14 mouse cellular contexts compared by ENCODE assay signal in the genomic region with DNA sequence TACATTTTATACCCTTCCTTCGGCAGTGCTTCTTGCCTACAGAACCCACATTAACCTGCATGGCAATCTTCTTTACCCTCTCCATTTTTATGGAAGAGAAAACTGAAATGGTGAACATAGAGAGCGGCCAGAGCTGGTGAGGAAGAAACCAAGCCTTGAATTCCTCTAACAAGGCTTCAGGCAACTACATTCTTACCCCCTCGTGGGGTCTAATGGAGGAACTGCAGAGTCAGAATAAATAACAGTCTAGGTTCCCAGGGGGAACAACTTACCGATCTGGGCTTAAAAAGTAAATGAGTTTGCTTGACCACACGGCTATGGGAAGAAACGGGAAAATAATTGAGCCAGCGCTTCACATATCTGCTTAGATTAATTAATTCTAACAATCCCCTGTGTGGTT.
DNase-seq lines count a peak whose midpoint lies in the region; ATAC-seq and TF ChIP-seq lines count a peak whose summit lies in the region.
"Had no signal": no experiment of that assay in that cellular context is flagged by ENCODE, and none has a peak within 500 bp of the region (broad histone marks: within the 10 kb centered on the region; RNA-seq: fewer than 3 reads in every experiment).

No protein-coding gene starts in this region.

- no peaks in the 10 kb centered on the region for H3K27me3 ChIP-seq in lung, postnatal 0 days (replicated peaks; ENCODE audit: insufficient read depth, low read length)
- no peaks in the 10 kb centered on the region for H3K27me3 ChIP-seq in heart, embryonic 12.5 days (replicated peaks)
- H3K27me3 ChIP-seq: forebrain, embryonic 15.5 days; limb, embryonic 12.5 days; stomach, embryonic 15.5 days had no signal

- H3K4me2 ChIP-seq in lung, postnatal 0 days (replicated peaks; ENCODE audit: low read depth, low read length) = no peak overlapping the region
- no peak overlapping the region for H3K4me2 ChIP-seq in heart, embryonic 12.5 days
- H3K4me2 ChIP-seq: forebrain, embryonic 15.5 days; limb, embryonic 12.5 days; stomach, embryonic 15.5 days had no signal

- 67% methylated on average over 7 of the region's 7 CpGs for WGBS in lung, postnatal 0 days
- 65% methylated on average over 7 of the region's 7 CpGs for WGBS in heart, embryonic 12.5 days

- no peaks in the 10 kb centered on the region for H3K9me3 ChIP-seq in lung, postnatal 0 days (ENCODE audit: low read length)
- H3K9me3 ChIP-seq in heart, embryonic 12.5 days (replicated peaks) = no peaks in the 10 kb centered on the region
- H3K9me3 ChIP-seq: forebrain, embryonic 15.5 days; limb, embryonic 12.5 days; stomach, embryonic 15.5 days had no signal

- no peaks in the 10 kb centered on the region for H3K4me1 ChIP-seq in lung, postnatal 0 days (ENCODE audit: insufficient read depth, low read depth, low read length)
- peaks cover 7% of the 10 kb centered on the region for H3K4me1 ChIP-seq in heart, embryonic 12.5 days (replicated peaks)
- H3K4me1 ChIP-seq: forebrain, embryonic 15.5 days; stomach, embryonic 15.5 days had no signal

- peak; percentile 3 for DNase-seq in heart, adult 11 months
- DNase-seq in heart, postnatal 4 days = no peak
- peak; percentile 34 for DNase-seq in lung, postnatal 0 days (ENCODE audit: low spot score)
- DNase-seq in lung, postnatal 14 days = no peak
- DNase-seq in cerebellum, postnatal 4 days (ENCODE audit: low spot score in 2 of 2) = no peak
- DNase-seq: cerebellum, adult 18-20 months; heart, adult 18-20 months; heart, postnatal 14 days had no signal

- no peak for ATAC-seq in lung, postnatal 0 days
- peak; percentile 59 for ATAC-seq in common myeloid progenitor, adult 5-6 weeks (replicated peaks; ENCODE audit: low read depth, poor library complexity, severe bottlenecking)
- peak; percentile 51 for ATAC-seq in megakaryocyte, adult 5-6 weeks (ENCODE audit: poor library complexity, severe bottlenecking)
- ATAC-seq in heart, embryonic 12.5 days (ENCODE audit: insufficient number of reproducible peaks, low FRiP score) = no peak
- ATAC-seq: forebrain, embryonic 15.5 days had no signal

- H3K27ac ChIP-seq in lung, postnatal 0 days (ENCODE audit: low read length) = no peak overlapping the region
- H3K27ac ChIP-seq in heart, embryonic 12.5 days (ENCODE audit: poor library complexity, severe bottlenecking) = no peak overlapping the region
- H3K27ac ChIP-seq: forebrain, embryonic 15.5 days; limb, embryonic 12.5 days; stomach, embryonic 15.5 days had no signal

- TF ChIP-seq EP300 in lung, postnatal 0 days (IDR thresholded peaks at IDR 0.05) = no peak

- TF ChIP-seq CTCF in lung, postnatal 0 days (IDR thresholded peaks at IDR 0.05) = peak; percentile 43

- no peaks in the 10 kb centered on the region for H3K36me3 ChIP-seq in lung, postnatal 0 days (ENCODE audit: insufficient read depth, low read length)
- H3K36me3 ChIP-seq in heart, embryonic 12.5 days = no peaks in the 10 kb centered on the region
- H3K36me3 ChIP-seq: forebrain, embryonic 15.5 days; limb, embryonic 12.5 days; stomach, embryonic 15.5 days had no signal

- no peak overlapping the region for H3K9ac ChIP-seq in lung, postnatal 0 days (replicated peaks; ENCODE audit: low read depth)
- no peak overlapping the region for H3K9ac ChIP-seq in heart, embryonic 12.5 days
- H3K9ac ChIP-seq: forebrain, embryonic 15.5 days; limb, embryonic 12.5 days; stomach, embryonic 15.5 days had no signal

- no peak overlapping the region for H3K4me3 ChIP-seq in lung, postnatal 0 days (ENCODE audit: low read depth, low read length)
- no peak overlapping the region for H3K4me3 ChIP-seq in heart, embryonic 12.5 days
- H3K4me3 ChIP-seq: forebrain, embryonic 15.5 days; limb, embryonic 12.5 days; stomach, embryonic 15.5 days had no signal

Comparison
In these comparisons a context has a peak if more than half of its experiments do, and no peak if none do; other contexts are left out.
1. DNase-seq: peak in heart, adult 11 months (single experiment) and lung, postnatal 0 days (single experiment); none in heart, postnatal 4 days (single experiment), lung, postnatal 14 days (single experiment) and cerebellum, postnatal 4 days (0 of 2).
2. ATAC-seq: peak in common myeloid progenitor, adult 5-6 weeks (single experiment) and megakaryocyte, adult 5-6 weeks (single experiment); none in lung, postnatal 0 days (single experiment) and heart, embryonic 12.5 days (single experiment).